Mouse (Mus musculus) right cerebral cortex, postnatal 25 days (tissue): ENCODE measurements at regions not wholly inside any gene's neighbourhood (a gene's known extent, or its start where the extent isn't known, plus 50 kb on each side); places are given as distances from the start of the nearest gene placed in this dataset.

Experiments used
- DNase-seq: peaks from one replicate; pipeline ENCODE4 v3.0.0; 2022

- DNase-seq: no peak
Observed at GRCm38 (mm10) chr6:100094653-100095217, 192.6 kb downstream of the Rybp start.

- no peak for DNase-seq
Observed at GRCm38 (mm10) chr6:100092870-100093269, 194.4 kb downstream of the Rybp start.

GRCm38 (mm10) chr6:100091815-100092214, 195.5 kb downstream of the Rybp start:
- no peak for DNase-seq

GRCm38 (mm10) chr6:100088576-100088975, 198.7 kb downstream of the Rybp start:
- no peak for DNase-seq

- DNase-seq: no peak
Observed at GRCm38 (mm10) chr6:100086807-100087206, 200.5 kb downstream of the Rybp start.

- no peak for DNase-seq
Observed at GRCm38 (mm10) chr6:100085981-100086380, 201.3 kb downstream of the Rybp start.

- DNase-seq: no peak
Observed at GRCm38 (mm10) chr6:100083868-100084477, 203.3 kb downstream of the Rybp start.

- DNase-seq: no peak
Observed at GRCm38 (mm10) chr6:100083127-100083526, 204.2 kb downstream of the Rybp start.

GRCm38 (mm10) chr6:100074672-100075335, 212.5 kb downstream of the Rybp start:
- no peak for DNase-seq

GRCm38 (mm10) chr6:100072261-100072968, 214.9 kb downstream of the Rybp start:
- DNase-seq: no peak

GRCm38 (mm10) chr6:100069151-100069550, 218.1 kb downstream of the Rybp start:
- DNase-seq: no peak

GRCm38 (mm10) chr6:100067273-100067672, 220.0 kb downstream of the Rybp start:
- DNase-seq: no peak

- no peak for DNase-seq
Observed at GRCm38 (mm10) chr6:100065586-100065985, 221.7 kb downstream of the Rybp start.

GRCm38 (mm10) chr6:100062961-100063360, 224.3 kb downstream of the Rybp start:
- DNase-seq: no peak

GRCm38 (mm10) chr6:100059803-100060202, 227.5 kb downstream of the Rybp start:
- DNase-seq: peak; percentile 49

GRCm38 (mm10) chr6:100055980-100056379, 231.3 kb downstream of the Rybp start:
- no peak for DNase-seq

GRCm38 (mm10) chr6:100052955-100053795, 234.1 kb downstream of the Rybp start:
- no peak for DNase-seq

GRCm38 (mm10) chr6:100052406-100052805, 234.9 kb downstream of the Rybp start:
- no peak for DNase-seq

GRCm38 (mm10) chr6:100049036-100049435, 238.2 kb downstream of the Rybp start:
- DNase-seq: no peak

- no peak for DNase-seq
Observed at GRCm38 (mm10) chr6:100046186-100046990, 240.9 kb downstream of the Rybp start.

GRCm38 (mm10) chr6:100045109-100045508, 242.2 kb downstream of the Rybp start:
- DNase-seq: no peak

- no peak for DNase-seq
Observed at GRCm38 (mm10) chr6:100041161-100041560, 246.1 kb downstream of the Rybp start.
